Mouse (Mus musculus) midbrain, postnatal 0 days (tissue): Measurements from ENCODE around the gene Hist1h2ac. TPM values are rescaled to one million over a fixed set of nuclear protein-coding genes. Genes with fewer than 3 reads are reported as not detected.
A peak's percentile ranks its signal among the peaks of the same experiment; 100 is the strongest.
"Not testable (repeated sequence)": the region's sequence is repeated elsewhere in the genome, so short reads cannot be mapped to it uniquely, and the experiment has no call there.

ENCODE experiments used
- ATAC-seq: fragments of 200-750 bp; cut with Nextera tagmentation; 2 replicates; pipeline ENCODE4 v1.8.0; 2017; ENCODE audit warnings: moderate number of reproducible peaks, mild to moderate bottlenecking, moderate TSS enrichment, moderate library complexity; ENCODE audit not compliant: low FRiP score
- DNase-seq: peaks from one replicate; pipeline ENCODE4 v3.0.0-alpha.2; 2015; ENCODE audit warnings: low spot score
- H3K27ac ChIP-seq: fragments of 300-500 bp; sonication (generic); 2 replicates; pipeline ENCODE4 v1.5.1; 2014; ENCODE audit warnings: low read depth, mild to moderate bottlenecking, low read length, mixed read lengths
- H3K27me3 ChIP-seq: fragments of 300-500 bp; sonication (generic); 2 replicates; pipeline ENCODE4 v1.6.1; 2014; ENCODE audit warnings: low read length, control low read depth, mixed read lengths; ENCODE audit not compliant: insufficient read depth
- H3K36me3 ChIP-seq: fragments of 300-500 bp; sonication (generic); 2 replicates; pipeline ENCODE4 v1.6.1; 2014; ENCODE audit warnings: low read length, control low read depth, mixed read lengths; ENCODE audit not compliant: insufficient read depth
- H3K4me1 ChIP-seq: fragments of 300-500 bp; sonication (generic); 2 replicates; pipeline ENCODE4 v1.6.1; 2014; ENCODE audit warnings: mild to moderate bottlenecking, control low read depth, antibody characterized with exemption, low read length, mixed read lengths; ENCODE audit not compliant: insufficient read depth
- H3K4me2 ChIP-seq: fragments of 300-500 bp; sonication (generic); 2 replicates; pipeline ENCODE4 v1.6.1; 2014; ENCODE audit warnings: low read depth, mild to moderate bottlenecking, low read length, mixed read lengths; ENCODE audit not compliant: poor library complexity, severe bottlenecking
- H3K4me3 ChIP-seq: fragments of 300-500 bp; sonication (generic); 2 replicates; pipeline ENCODE4 v1.5.1; 2014; ENCODE audit warnings: low read depth, mild to moderate bottlenecking, low read length, moderate library complexity
- H3K9ac ChIP-seq: fragments of 300-500 bp; sonication (generic); replicated peaks from 2 replicates; pipeline ENCODE4 v1.6.1; 2014; ENCODE audit warnings: mild to moderate bottlenecking, low read length, moderate library complexity, mixed read lengths; ENCODE audit not compliant: poor library complexity, severe bottlenecking
- H3K9me3 ChIP-seq: fragments of 300-500 bp; sonication (generic); 2 replicates; pipeline ENCODE4 v1.6.1; 2016; ENCODE audit warnings: low read length, control low read depth
- CTCF ChIP-seq: IDR thresholded peaks from 2 replicates; pipeline ENCODE4 v1.5.1; 2016; ENCODE audit warnings: antibody characterized with exemption, mild to moderate bottlenecking
- WGBS: fragments of 180-500 bp; shearing (Covaris S2); extraction: QIAGEN DNeasy Blood & Tissue Kit; methylation state at CpG from one replicate; pipeline ENCODE4 v1.1.7; 2014; 5-methylcytosine and 5-hydroxymethylcytosine counted together
- polyA plus RNA-seq: library from polyadenylated mRNA; unstranded; fragments of >200 nt; fragmentation: Nextera tagmentation; extraction: Ambion mirVana; gene quantifications from 2 replicates; pipeline ENCODE4 v1.2.1, GENCODE M21; 2015
- total RNA-seq: library from RNA; depleted of rRNA; stranded (reverse); fragments of >200 nt; gene quantifications from 2 replicates; pipeline ENCODE4 v1.2.3, GENCODE M21; 2014

Hist1h2ac gene
- total and polyA plus RNA-seq, 2 experiments from 2014 or later, result 0.28 to 45.8 TPM

GRCm38 (mm10) chr13:23710374-23711089 lies 26.8 kb upstream of the Hist1h2ac start, which contains the start of gene Hfe:
Gene Hfe (minus strand): TSS chr13:23710854.
- 0 out of 2 replicates have a peak, but pooled peaks have one; percentile 44 for ATAC-seq
- no peak for TF ChIP-seq CTCF
- peak within 1 kb of the TSS; percentile 36 for H3K4me3 ChIP-seq
- H3K4me2 ChIP-seq, result peak within 1 kb of the TSS; percentile 55
- peak within 1 kb of the TSS; percentile 50 for H3K9ac ChIP-seq
- H3K4me1 ChIP-seq, result no peaks in the 10 kb centered on the region
- DNase-seq, result peak; percentile 15
- H3K36me3 ChIP-seq, result no peaks in the 10 kb centered on the region
- H3K9me3 ChIP-seq, result no peaks in the 10 kb centered on the region
- 0 out of 2 replicates have a peak within 1 kb of the TSS, but pooled peaks have one; percentile 18 for H3K27ac ChIP-seq
- no peaks in the 10 kb centered on the region for H3K27me3 ChIP-seq
- 4% methylated on average over 17 of the region's 17 CpGs for WGBS

DNA sequence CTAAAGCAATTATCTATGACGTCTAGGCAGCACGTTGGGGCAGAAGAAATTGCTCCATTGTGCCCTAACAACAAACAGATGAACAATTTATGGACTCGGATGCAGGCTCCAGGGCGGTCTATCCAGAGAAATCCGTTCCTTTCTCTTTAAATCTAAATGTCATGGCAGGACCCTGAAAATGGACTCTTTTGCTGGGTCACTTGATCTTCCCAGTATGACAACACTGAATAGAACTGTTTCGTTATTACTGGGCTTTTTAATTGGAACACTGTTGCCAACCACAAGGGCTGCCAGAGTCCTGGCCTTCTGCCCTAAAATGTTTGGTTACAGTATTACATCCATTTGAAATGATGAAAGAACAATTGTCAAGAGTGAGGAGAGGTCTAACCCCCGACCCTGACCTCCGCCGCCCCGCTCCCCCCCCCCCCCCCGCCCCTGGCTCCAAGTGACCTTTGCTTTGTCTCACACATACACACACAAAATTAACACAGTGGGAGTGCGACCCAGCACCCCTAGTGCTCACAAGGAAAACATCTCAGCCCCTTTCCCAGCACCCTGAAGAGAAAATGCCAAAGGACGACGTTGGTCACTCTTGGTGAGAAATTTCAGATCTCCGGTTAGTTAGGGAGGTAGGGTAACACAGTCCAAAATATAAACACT lies 26.1 kb upstream of the Hist1h2ac start:
- Histone ChIP-seq H3K36me3 (no peaks in the 10 kb centered on the region), H3K9ac (peak overlapping the region; percentile 50), H3K4me3 (peak overlapping the region; percentile 36), H3K9me3 (no peaks in the 10 kb centered on the region), H3K27me3 (no peaks in the 10 kb centered on the region), H3K4me1 (no peaks in the 10 kb centered on the region), H3K27ac (no peak overlapping the region), H3K4me2 (peak overlapping the region; percentile 55)
- 26% methylated on average over 14 of the region's 15 CpGs for WGBS
- ATAC-seq (no peak), DNase-seq (peak; percentile 5)
- TF ChIP-seq CTCF, result no peak

GRCm38 (mm10) chr13:23708654-23709053 lies 24.9 kb upstream of the Hist1h2ac start:
- no peak overlapping the region for H3K9ac ChIP-seq
- H3K9me3 ChIP-seq, result no peaks in the 10 kb centered on the region
- H3K4me2 ChIP-seq, result no peak overlapping the region
- DNase-seq, result no peak
- no peak for TF ChIP-seq CTCF
- no peaks in the 10 kb centered on the region for H3K4me1 ChIP-seq
- no peak overlapping the region for H3K27ac ChIP-seq
- WGBS, result 83% methylated on average over 4 of the region's 4 CpGs
- no peak for ATAC-seq
- H3K36me3 ChIP-seq, result no peaks in the 10 kb centered on the region
- no peak overlapping the region for H3K4me3 ChIP-seq
- no peaks in the 10 kb centered on the region for H3K27me3 ChIP-seq

DNA sequence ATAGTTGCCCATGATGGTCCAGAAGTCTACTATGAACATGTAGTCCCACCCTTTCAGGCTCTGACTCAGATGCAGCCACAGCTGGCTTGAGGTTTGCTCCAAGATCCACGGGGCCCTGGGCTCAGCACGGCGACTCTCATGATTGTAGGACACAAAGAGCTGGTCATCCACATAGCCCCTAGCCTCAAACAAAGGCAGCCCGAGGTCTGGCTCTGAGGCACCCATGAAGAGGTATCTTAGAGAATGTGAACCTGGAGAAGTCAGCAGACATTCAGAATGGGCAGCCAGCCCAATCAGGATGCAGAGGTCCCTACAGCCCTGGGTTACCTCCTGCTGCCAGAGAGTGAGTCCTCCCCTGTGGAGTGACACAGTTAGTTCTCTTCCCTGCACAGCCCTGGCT lies 24.3 kb upstream of the Hist1h2ac start:
- Histone ChIP-seq H3K27me3 (no peaks in the 10 kb centered on the region), H3K27ac (no peak overlapping the region), H3K9me3 (no peaks in the 10 kb centered on the region), H3K4me3 (no peak overlapping the region), H3K36me3 (no peaks in the 10 kb centered on the region), H3K4me2 (no peak overlapping the region), H3K9ac (no peak overlapping the region), H3K4me1 (no peaks in the 10 kb centered on the region)
- ATAC-seq (no peak), DNase-seq (no peak)
- 87% methylated on average over 4 of the region's 4 CpGs for WGBS
- no peak for TF ChIP-seq CTCF

DNA sequence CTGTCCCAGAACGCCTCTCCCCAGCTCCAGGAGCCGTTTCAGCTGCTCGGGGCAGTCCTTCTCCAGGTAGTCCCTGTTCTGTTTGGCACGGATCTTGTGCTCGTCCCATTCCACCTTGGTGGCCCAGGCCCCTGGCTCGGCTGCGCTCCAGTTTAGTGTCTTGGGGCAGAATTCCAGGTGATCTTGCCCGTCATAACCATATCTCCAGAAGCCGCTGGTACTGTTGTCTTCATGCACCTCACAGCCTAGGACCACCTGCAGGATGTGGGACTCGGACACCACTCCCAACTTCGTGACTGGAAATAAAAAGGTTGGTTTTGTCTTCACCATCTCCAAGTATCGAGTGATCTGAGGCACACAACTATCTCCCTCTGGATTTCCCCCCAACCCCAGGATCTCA lies 23.0 kb upstream of the Hist1h2ac start:
- H3K9me3 ChIP-seq, result no peaks in the 10 kb centered on the region
- TF ChIP-seq CTCF, result no peak
- WGBS, result 94% methylated on average over 12 of the region's 12 CpGs

DNA sequence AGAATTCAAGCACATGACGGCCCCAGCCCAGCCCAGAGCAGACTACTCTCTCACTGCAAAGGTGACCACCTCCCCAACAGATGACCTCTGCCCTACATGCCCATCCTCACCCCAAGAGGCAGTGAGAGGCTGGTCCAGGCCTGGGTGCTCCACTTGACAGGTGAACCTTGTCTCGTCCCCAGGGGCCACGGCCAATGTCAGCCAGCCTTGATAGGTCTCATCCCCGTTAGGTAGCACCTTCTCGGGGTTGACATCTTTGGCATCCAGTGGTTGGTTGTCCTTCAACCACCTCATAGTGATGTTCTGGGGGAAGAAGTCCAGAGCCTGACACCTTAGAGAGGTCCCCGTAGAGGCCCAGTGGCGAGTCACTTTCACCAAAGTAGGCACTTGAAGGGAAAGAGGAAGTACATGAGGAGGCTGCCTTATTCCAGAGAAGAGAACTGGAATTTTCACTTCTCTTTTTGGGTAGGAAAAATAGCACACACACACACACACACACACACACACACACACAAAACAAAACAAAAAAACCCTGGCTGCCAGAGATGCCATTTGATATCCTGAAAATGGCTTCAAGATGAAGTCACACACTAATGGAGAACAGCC lies 22.1 kb upstream of the Hist1h2ac start:
- H3K36me3 ChIP-seq, result no peaks in the 10 kb centered on the region
- no peaks in the 10 kb centered on the region for H3K27me3 ChIP-seq
- no peak overlapping the region for H3K27ac ChIP-seq
- H3K4me3 ChIP-seq, result no peak overlapping the region
- no peak overlapping the region for H3K4me2 ChIP-seq
- H3K9ac ChIP-seq, result no peak overlapping the region
- TF ChIP-seq CTCF, result no peak
- H3K4me1 ChIP-seq, result no peaks in the 10 kb centered on the region
- WGBS, result 97% methylated on average over 7 of the region's 7 CpGs
- no peaks in the 10 kb centered on the region for H3K9me3 ChIP-seq
- ATAC-seq (no peak), DNase-seq (no peak)

More for the DNA sequence above, 23.0 kb upstream of the Hist1h2ac start:
- Histone ChIP-seq H3K9ac (no peak overlapping the region), H3K27me3 (no peaks in the 10 kb centered on the region), H3K36me3 (no peaks in the 10 kb centered on the region), H3K4me1 (no peaks in the 10 kb centered on the region), H3K4me3 (no peak overlapping the region), H3K27ac (no peak overlapping the region), H3K4me2 (no peak overlapping the region)
- no peak for DNase-seq
- ATAC-seq, result no peak

GRCm38 (mm10) chr13:23702801-23703200 lies 19.1 kb upstream of the Hist1h2ac start:
- H3K4me3 ChIP-seq, DNase-seq, H3K4me2 ChIP-seq, ATAC-seq, H3K36me3 ChIP-seq, H3K4me1 ChIP-seq, H3K9me3 ChIP-seq, H3K27me3 ChIP-seq, H3K27ac ChIP-seq, H3K9ac ChIP-seq: not testable (repeated sequence)
- WGBS, result 95% methylated on average over 2 of the region's 2 CpGs
